Mouse (Mus musculus): ENCODE results near the gene Ppp1r35. TPM values are rescaled to one million over a fixed set of nuclear protein-coding genes. Genes with fewer than 3 reads are reported as not detected.

Gene Ppp1r35
- total RNA-seq, 2 experiments from 2014 or later, result 10.7 to 12.3 TPM

- DNase-seq, result no peak
Measured at GRCm38 (mm10) chr5:137822126-137822525, 43.5 kb downstream of the Ppp1r35 start.

GRCm38 (mm10) chr5:137822602-137823001, 44.0 kb downstream of the Ppp1r35 start:
- intact Hi-C loops (cut with DNase I), result no loop called here
- DNase-seq, result no peak

More at GRCm38 (mm10) chr5:137822126-137822525, 43.5 kb downstream of the Ppp1r35 start:
- intact Hi-C loops (cut with DNase I), result no loop called here

- intact Hi-C loops (cut with DNase I), result no loop called here
- DNase-seq, result no peak
Measured at GRCm38 (mm10) chr5:137823455-137824045, 44.9 kb downstream of the Ppp1r35 start.

GRCm38 (mm10) chr5:137825030-137825429, 46.4 kb downstream of the Ppp1r35 start:
- intact Hi-C loops (cut with DNase I), result no loop called here
- DNase-seq, result no peak

GRCm38 (mm10) chr5:137825971-137826370, 47.3 kb downstream of the Ppp1r35 start:
- no peak for DNase-seq
- intact Hi-C loops (cut with DNase I), result no loop called here

- intact Hi-C loops (cut with DNase I), result no loop called here
- DNase-seq, result no peak
Measured at GRCm38 (mm10) chr5:137826421-137826820, 47.8 kb downstream of the Ppp1r35 start.

- intact Hi-C loops (cut with DNase I), result no loop called here
Measured at GRCm38 (mm10) chr5:137828694-137829093, 50.0 kb downstream of the Ppp1r35 start.

More at GRCm38 (mm10) chr5:137828694-137829093, 50.0 kb downstream of the Ppp1r35 start:
- DNase-seq, result no peak

Other genes starting within 250 kb of the Ppp1r35 start
- gene Epo, start 245.6 kb upstream of the Ppp1r35 start, total RNA-seq (2021), result not detected
- 100 to 1,000 TPM; 245 to 248 TPM for gene Gnb2, start 245.3 kb upstream of the Ppp1r35 start, total RNA-seq (2021)
- gene Actl6b, start 225.3 kb upstream of the Ppp1r35 start, total RNA-seq (2021), result not detected
- not detected for gene Tfr2, start 209.0 kb upstream of the Ppp1r35 start, total RNA-seq (2021)
- gene Mospd3, start 177.8 kb upstream of the Ppp1r35 start, total RNA-seq (2021), result 10 to 100 TPM; 16.5 to 16.8 TPM
- gene Pcolce, start 165.1 kb upstream of the Ppp1r35 start, total RNA-seq (2021), result 10 to 100 TPM; 58.1 to 65.1 TPM
- under 1 TPM; 0.16 to 0.31 TPM for gene Fbxo24, start 149.8 kb upstream of the Ppp1r35 start, total RNA-seq (2021)
- 10 to 100 TPM; 18.4 to 20.5 TPM for gene Lrch4, start 149.7 kb upstream of the Ppp1r35 start, total RNA-seq (2021)
- 1 to 10 TPM; 3.9 to 4.9 TPM for gene Gm20605, start 149.7 kb upstream of the Ppp1r35 start, total RNA-seq (2021)
- gene Sap25, start 137.5 kb upstream of the Ppp1r35 start, total RNA-seq (2021), result 1 to 10 TPM; 1.2 to 1.7 TPM
- under 1 TPM; 0.14 to 0.75 TPM for gene Irs3, start 133.1 kb upstream of the Ppp1r35 start, total RNA-seq (2021)
- 10 to 100 TPM; 11.6 to 18.3 TPM for gene Agfg2, start 94.1 kb upstream of the Ppp1r35 start, total RNA-seq (2021)
- 1 to 10 TPM in 1 of 2 experiments, under 1 TPM in 1; 0.81 to 1.1 TPM for gene Nyap1, start 37.2 kb upstream of the Ppp1r35 start, total RNA-seq (2021)
- 100 to 1,000 TPM; 260 to 268 TPM for gene Tsc22d4, start 33.1 kb upstream of the Ppp1r35 start, total RNA-seq (2021)
- gene Mepce, start 8.8 kb downstream of the Ppp1r35 start, total RNA-seq (2021), result 10 to 100 TPM; 25.6 to 35.3 TPM
- gene Zcwpw1, start 8.9 kb downstream of the Ppp1r35 start, total RNA-seq (2021), result under 1 TPM; 0.36 to 0.49 TPM
- 1 to 10 TPM; 3.2 TPM for gene Pilra, start 57.4 kb downstream of the Ppp1r35 start, total RNA-seq (2021)
- gene Pilrb1, start 79.3 kb downstream of the Ppp1r35 start, total RNA-seq (2021), result 1 to 10 TPM; 1.1 to 1.2 TPM
- 1 to 10 TPM in 1 of 2 experiments, under 1 TPM in 1; 0.80 to 1.0 TPM for gene Pilrb2, start 93.0 kb downstream of the Ppp1r35 start, total RNA-seq (2021)
- gene Cyp3a13, start 142.8 kb downstream of the Ppp1r35 start, total RNA-seq (2021), result under 1 TPM; 0.19 to 0.28 TPM
- under 1 TPM; 0.33 to 0.35 TPM for gene Gjc3, start 184.2 kb downstream of the Ppp1r35 start, total RNA-seq (2021)
- gene Azgp1, start 202.7 kb downstream of the Ppp1r35 start, total RNA-seq (2021), result not detected
- gene Smok3a, start 242.4 kb downstream of the Ppp1r35 start, total RNA-seq (2021), result not detected
- gene Smok3b, start 242.6 kb downstream of the Ppp1r35 start, total RNA-seq (2021), result not detected

Measured in heart, postnatal 36 days (tissue).